Mouse (Mus musculus): Measurements from ENCODE around the gene Fcgr4.
"Not testable (repeated sequence)": the region's sequence is repeated elsewhere in the genome, so short reads cannot be mapped to it uniquely, and the experiment has no call there.

DNA sequence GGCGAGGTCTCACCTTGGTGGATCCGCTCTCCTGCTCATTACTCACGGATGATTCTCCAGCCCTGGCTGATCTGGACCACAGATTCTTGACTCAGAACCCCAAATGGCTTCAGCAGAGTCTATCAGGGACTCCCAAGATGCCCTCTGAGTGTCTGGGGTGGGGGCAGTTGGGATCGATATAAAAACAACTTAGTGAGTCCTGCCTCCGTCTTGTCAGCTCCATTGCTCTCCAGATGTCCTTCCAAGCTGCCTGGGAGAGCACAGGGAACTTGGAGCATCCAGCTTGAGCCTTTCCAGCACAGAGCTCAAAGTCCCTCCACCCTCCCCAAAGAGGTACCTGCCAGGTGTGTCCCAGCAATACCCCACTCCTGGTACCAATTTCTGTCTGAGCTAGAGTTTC lies 57.5 kb downstream of the Fcgr4 start:
- not testable (repeated sequence) for TF ChIP-seq CTCF (conservative IDR thresholded peaks at IDR 0.05; ENCODE audit: insufficient read depth, insufficient read length, low read depth, low read length); POLR2A (IDR thresholded peaks at IDR 0.05; ENCODE audit: low read depth, low read length)
